Mouse (Mus musculus) T-helper 1 cell (primary cell): Measurements from ENCODE around the gene Frk.
"Not testable (repeated sequence)": the region's sequence is repeated elsewhere in the genome, so short reads cannot be mapped to it uniquely, and the experiment has no call there.

ENCODE experiments used
- in situ Hi-C: fragments of 300-600 bp; cut with MboI, MseI; formaldehyde crosslinking; loops from one replicate; pipeline ENCODE4 v1.15.1; 2025; ENCODE audit warnings: high pct_unique_total_duplicates

The Frk gene

DNA sequence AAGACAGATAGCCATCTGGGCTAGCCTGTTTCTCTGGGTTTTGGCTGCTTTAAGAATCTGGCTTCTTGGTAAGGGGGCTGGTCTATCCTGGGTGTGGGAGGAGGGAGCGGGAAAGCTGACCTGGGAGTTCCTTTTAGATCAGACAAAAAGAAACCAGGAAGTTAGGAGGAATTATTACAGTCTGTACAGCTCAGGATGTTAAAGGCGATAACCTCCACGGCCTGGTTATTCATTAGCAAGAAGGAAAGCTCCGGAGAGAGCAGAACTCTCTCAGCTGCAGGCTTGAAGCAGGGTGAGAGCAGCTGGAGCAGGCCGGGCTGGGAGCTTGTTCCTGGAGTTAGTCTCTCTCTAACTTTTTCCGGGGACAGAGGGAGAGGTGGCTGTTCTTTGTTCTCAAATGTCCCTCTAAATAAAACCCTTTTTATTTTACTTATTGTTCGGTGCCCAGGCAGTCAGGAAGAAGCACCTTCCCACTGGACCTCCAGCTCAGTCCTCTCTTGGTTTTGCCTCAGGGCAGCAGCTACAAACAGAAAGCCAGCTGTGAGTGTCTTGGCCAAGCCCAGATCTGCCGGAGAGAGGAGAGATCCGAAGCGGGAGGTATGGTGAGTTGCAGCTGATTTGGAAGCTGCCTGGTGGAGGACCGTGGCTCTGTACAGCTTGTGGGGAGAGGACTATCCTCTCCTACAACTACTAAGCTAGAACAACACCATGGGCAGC lies at the start of gene Frk:
Gene Frk, plus strand, starts transcription at position 103 of the 717 bp plus-strand sequence.
- in situ Hi-C loops: no loop called here

GRCm38 (mm10) chr10:34434191-34434590 lies 49.0 kb upstream of the Frk start:
- in situ Hi-C loops: not testable (repeated sequence)

DNA sequence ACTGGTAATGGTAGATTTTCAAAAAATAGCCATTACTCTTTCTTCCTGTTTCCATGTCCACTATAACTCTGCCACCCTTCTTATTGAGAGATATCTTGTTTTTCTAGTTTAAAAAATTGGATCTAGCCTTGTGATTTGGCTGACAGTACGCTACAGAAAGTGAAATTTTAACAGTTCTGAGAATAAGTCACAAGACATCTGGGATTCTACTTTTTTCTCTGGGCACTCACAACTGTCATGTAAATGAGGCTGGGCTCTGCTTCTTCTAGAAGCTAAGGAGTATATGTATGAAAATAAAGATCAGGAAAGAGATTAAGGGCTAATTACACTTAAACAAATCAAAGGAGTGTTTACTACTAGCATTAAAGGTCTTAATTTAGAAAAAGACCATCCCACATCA lies 33.7 kb upstream of the Frk start:
- in situ Hi-C loops: no loop called here

DNA sequence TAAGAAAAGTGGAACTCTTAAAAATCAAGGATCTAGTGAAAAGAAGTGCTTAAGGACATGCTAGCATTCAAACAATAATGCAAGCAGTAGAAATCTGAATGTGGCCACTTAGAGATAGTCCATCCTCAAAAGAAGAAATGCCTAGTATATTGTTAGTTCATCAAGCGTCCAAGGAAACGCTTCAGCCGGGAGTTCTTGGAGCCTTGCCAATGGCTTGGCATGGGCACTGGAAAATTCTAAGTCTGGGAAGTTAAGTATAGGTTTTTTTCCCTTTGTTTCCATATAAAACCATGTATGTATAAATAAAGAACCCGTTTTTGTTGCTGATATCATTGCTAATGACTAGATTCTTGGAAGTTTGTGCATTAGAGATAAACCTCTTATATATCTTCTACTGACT lies 21.7 kb upstream of the Frk start:
- in situ Hi-C loops: no loop called here

DNA sequence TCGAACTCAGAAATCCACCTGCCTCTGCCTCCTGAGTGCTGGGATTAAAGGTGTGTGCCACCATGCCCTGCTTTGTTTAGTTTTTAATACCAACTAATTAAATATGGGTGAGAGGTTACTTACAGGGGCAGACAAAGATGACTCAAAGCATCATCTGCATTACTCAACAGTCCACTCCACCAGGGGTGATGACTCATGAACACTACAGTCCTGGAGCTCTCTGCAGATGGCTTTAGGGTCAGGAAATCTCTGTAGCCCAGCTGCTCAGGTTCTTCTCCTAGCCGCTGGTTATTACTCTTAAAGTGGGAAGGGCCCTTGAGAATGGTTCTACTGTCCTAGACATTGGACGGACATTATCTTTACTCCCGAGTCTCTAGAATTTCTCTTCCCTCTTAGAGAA lies 18.9 kb upstream of the Frk start:
- in situ Hi-C loops: no loop called here

GRCm38 (mm10) chr10:34469037-34469436 lies 14.2 kb upstream of the Frk start:
- in situ Hi-C loops: no loop called here

DNA sequence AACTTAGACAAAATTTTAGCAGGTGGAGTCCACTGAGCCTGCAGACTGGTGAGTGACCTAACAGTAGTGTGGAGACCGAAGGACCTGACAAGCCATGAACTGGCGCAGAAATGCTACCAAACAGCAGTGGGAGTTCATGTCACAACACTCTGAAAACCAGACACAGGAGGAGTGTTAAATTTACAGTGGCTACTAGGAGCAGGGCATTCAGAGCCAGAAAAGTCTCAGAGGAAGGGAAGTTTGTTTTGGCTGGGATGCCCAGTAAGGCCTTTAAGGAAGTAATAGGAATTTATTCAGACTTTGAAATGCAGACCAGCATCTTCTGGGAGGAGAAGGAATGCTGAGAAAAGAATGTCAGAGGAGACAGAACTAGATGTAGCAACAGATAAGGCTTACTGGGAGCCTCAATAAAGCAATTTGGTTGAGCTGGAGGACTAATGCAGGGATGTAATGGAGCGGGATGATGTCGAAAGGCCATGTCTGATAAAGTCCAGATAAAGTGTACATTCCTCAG lies 3.2 kb upstream of the Frk start:
- in situ Hi-C loops: no loop called here

- in situ Hi-C loops: no loop called here
Observed at GRCm38 (mm10) chr10:34484014-34484411, 814 bp downstream of the Frk start.

DNA sequence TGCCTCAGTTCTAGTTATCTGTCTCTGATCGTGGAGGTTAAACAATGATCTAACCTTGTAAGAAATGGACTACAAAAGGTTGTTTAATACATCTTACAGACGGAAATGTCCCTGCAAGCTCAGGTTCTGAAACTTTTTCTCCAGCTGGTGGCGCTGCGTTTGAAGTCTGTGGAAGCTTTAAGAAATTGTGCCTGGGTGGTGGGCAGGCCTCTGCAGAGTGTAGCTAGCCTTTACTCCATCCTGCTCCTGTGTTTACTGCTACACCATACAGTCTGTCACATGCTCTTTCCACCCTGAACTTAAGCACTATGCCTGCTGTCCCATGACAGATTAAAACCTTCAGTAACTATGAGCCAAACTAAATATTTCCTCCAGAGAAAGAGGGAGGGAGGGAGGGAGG lies 1.9 kb downstream of the Frk start:
- in situ Hi-C loops: no loop called here

DNA sequence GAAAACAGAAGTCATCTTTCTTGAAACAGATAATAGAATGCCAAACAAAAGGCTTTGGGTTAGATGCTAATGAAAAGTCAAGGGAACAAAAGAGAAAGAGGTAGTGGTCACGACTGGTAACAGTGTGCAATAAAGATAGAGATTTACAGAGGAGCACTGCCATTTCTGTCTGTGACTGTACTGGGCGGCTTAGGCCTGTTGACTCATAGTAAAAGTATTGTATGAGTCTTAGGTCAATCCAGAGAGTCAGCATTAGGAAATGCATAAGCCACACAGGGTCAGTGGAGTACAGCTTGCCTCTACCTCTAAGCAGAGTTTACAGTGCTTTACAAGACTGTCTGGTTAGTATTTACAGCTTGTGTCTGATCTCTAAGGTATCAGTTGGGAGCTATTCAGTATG lies 24.6 kb downstream of the Frk start:
- in situ Hi-C loops: no loop called here

DNA sequence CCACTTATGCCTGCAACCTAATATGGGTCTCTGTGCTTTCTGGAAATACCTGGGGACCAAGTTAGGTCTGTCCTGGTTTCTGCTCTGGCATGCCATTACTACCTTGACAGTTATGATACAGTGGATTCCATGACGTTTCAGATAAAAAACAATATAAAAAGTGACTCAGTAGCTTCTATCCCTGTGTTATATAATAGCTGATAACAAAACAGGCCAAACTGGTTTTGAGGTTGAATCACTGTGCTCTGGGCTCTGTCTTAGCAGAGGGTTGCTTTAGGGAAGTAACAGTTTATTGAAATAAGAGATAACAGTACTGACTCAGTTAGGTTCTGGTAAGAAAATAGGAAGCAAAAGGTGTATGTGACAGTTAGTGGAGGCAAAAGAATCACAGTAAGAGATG lies 25.4 kb downstream of the Frk start:
- in situ Hi-C loops: no loop called here

DNA sequence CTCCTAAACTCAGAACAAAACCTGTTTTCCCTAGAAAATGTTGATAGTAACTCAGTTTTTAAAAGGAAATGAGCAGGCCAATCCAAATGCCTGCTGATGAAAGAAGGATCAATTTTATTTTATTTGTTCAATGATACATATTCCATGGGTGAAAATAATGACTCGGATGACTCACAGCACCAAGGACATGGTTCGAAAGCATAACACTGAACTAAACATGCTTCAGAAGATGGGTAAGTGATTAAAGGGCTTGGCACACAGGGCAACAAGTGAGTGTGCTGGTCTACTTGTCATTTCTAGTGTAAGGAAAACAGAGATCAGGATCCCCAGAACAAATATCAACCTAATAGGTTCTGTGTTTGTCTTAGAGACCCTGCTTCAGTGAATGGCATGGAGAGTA lies 26.1 kb downstream of the Frk start:
- in situ Hi-C loops: no loop called here

DNA sequence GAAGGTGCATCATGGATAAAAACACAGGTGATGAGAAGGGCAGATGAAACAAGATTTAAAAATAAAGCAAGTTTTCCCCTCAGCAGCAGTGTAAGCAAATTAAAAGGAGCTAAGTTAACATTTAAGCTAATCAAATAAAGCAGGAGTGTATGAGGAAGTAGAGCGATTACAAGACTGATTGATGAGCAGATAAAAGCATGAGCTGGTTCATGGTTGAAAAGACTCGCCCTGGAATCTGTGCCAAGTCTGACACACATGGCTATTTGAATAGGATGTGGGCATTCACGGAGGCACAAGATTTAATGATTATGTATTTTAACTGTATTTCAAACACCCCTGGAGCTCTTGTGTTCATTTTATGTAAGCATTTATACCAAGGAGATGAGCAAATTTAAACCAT lies 28.0 kb downstream of the Frk start:
- in situ Hi-C loops: no loop called here

- in situ Hi-C loops: no loop called here
Observed at GRCm38 (mm10) chr10:34512551-34512950, 29.4 kb downstream of the Frk start.

- in situ Hi-C loops: no loop called here
Observed at GRCm38 (mm10) chr10:34525598-34525997, 42.4 kb downstream of the Frk start.

- in situ Hi-C loops: no loop called here
Observed at GRCm38 (mm10) chr10:34531766-34532165, 48.6 kb downstream of the Frk start.

DNA sequence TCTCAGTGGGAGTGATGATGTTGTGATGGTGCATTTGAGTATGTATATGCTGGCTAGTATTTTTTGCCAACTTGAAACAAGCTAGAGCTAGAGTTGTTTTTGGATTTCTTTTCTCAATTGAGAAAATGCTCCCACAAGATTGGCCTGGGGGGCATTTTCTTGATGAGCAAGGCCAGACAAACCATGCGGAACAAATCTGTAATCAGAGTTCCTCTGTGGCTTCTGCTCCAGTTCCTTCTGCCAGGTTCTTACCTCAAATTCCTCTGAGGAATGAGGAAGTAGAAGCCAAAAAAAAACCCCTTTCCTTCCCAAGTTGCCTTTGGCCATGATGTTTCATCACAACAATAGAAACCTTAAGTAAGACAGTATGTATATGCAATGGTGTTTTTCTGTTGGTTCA lies 49.3 kb downstream of the Frk start:
- in situ Hi-C loops: no loop called here

GRCm38 (mm10) chr10:34540687-34541086 lies 57.5 kb downstream of the Frk start:
- in situ Hi-C loops: no loop called here

DNA sequence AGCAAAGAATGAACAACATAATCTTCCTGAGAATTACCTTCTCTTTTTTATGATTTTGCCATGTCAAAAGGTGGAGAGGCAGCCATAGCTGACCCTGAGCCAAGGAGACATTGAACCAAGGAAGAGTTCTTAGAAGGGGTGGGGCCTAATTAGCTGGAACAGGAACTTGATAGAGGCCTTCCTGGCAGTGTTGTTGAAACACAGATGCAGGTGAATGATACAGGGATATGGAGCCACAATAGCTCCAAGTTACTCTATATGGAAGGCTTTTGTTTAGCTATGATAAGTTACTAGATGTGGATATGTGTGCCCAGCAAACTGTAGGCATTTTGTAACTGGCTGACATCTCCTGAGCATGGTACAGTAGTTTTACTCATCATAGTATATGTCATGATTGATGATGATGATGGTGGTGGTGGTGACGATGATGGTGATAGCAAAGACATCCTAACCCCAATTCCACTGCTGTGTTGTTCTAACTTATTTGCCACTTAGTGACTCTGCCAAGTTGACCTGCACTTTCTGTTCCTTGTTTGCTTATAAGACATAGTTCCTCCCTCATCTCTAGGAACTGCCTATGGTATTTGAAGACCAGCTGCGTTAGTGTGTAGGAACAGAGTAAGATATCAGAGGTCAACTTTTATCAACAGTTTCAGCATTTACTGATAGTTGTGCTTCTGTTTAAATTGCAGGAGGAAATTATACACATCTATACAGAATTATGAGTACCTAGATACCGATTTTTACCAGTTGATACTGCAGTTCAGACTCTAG lies 58.7 kb downstream of the Frk start:
- in situ Hi-C loops: no loop called here

GRCm38 (mm10) chr10:34550612-34551011 lies 67.4 kb downstream of the Frk start:
- in situ Hi-C loops: no loop called here

GRCm38 (mm10) chr10:34551636-34552035 lies 68.4 kb downstream of the Frk start:
- in situ Hi-C loops: no loop called here

GRCm38 (mm10) chr10:34563518-34564176 lies 80.4 kb downstream of the Frk start:
- in situ Hi-C loops: no loop called here

- in situ Hi-C loops: no loop called here
Observed at GRCm38 (mm10) chr10:34615474-34615873, 132.3 kb downstream of the Frk start.
